Mouse (Mus musculus): ENCODE measurements around the gene Gm42957. TPM values are rescaled to one million over a fixed set of nuclear protein-coding genes. Genes with fewer than 3 reads are reported as not detected.

Gene Gm42957
- polyA plus RNA-seq, 1 experiment: 0.25 TPM

DNA sequence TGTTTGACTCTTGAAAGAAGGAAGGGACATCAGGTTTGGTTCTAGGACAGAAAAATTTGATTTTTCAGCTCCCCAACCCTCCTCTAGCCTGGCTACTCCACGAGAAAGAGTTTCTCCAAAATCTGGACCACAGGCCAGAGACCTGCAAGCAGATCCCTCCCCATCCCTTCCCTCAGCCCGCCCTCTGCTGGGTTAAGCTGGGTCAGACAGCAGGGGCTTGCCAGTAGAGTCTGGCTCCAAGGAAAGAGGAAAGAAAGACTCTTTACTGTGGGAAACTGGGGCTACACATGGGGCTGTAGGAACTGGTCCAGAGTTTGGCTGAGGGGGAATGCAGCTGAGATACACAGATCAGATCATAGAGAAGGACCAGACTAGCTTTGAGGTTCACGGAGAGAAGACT is 57.2 kb downstream of the Gm42957 start:
- no peak for DNase-seq (ENCODE audit: low read depth in 1 of 2, low spot score in 2 of 2)

DNA sequence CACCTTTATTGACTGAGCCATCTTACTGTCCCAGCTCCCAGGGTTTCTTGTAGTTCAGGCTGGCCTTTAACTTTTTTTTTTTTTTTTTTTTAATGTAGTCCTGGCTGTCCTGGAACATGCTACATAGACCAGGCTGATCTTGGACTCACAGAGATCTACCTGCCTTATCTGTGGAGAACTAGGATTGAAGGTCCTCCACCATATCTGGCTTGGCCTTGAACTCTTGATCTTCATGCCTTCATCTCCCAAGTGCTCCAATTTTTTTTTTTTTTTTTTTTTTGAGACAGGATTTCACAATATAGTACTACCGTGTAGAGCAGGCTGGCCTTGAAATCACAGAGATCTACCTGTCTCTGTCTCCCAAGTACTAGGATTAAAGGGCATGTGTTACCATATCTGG is 58.3 kb downstream of the Gm42957 start:
- peaks cover 4% of the 10 kb centered on the region; the same call in 1 of the 2 replicates for H3K4me1 ChIP-seq (ENCODE audit: control insufficient read depth, insufficient read depth, insufficient read length)
- H3K4me3 ChIP-seq (ENCODE audit: extremely low read depth, insufficient read depth, insufficient read length): no peak overlapping the region
- H3K27ac ChIP-seq (ENCODE audit: insufficient read depth, low read length): no peak overlapping the region
- DNase-seq (ENCODE audit: low read depth in 1 of 2, low spot score in 2 of 2): no peak
- no peak for TF ChIP-seq POLR2A (IDR thresholded peaks at IDR 0.05; ENCODE audit: low read depth, low read length)
- TF ChIP-seq CTCF (IDR thresholded peaks at IDR 0.05; ENCODE audit: extremely low read depth, insufficient read depth, insufficient read length, insufficient replicate concordance): no peak
- H3K27me3 ChIP-seq (ENCODE audit: control insufficient read depth, insufficient read depth, low read length): no peaks in the 10 kb centered on the region
- no peaks in the 10 kb centered on the region for H3K36me3 ChIP-seq (ENCODE audit: control insufficient read depth, insufficient read depth, low read length)
- 83% methylated on average over 1 of the region's 1 CpGs for WGBS

More for the DNA sequence above, 57.2 kb downstream of the Gm42957 start:
- no peaks in the 10 kb centered on the region for H3K27me3 ChIP-seq (ENCODE audit: control insufficient read depth, insufficient read depth, low read length)
- H3K27ac ChIP-seq (ENCODE audit: insufficient read depth, low read length): no peak overlapping the region
- WGBS: 43% methylated on average over 3 of the region's 3 CpGs
- TF ChIP-seq POLR2A (IDR thresholded peaks at IDR 0.05; ENCODE audit: low read depth, low read length) (no peak), CTCF (IDR thresholded peaks at IDR 0.05; ENCODE audit: extremely low read depth, insufficient read depth, insufficient read length, insufficient replicate concordance) (no peak)
- H3K4me1 ChIP-seq (ENCODE audit: control insufficient read depth, insufficient read depth, insufficient read length): peaks cover 4% of the 10 kb centered on the region; the same call in 1 of the 2 replicates
- no peaks in the 10 kb centered on the region for H3K36me3 ChIP-seq (ENCODE audit: control insufficient read depth, insufficient read depth, low read length)
- no peak overlapping the region for H3K4me3 ChIP-seq (ENCODE audit: extremely low read depth, insufficient read depth, insufficient read length)

DNA sequence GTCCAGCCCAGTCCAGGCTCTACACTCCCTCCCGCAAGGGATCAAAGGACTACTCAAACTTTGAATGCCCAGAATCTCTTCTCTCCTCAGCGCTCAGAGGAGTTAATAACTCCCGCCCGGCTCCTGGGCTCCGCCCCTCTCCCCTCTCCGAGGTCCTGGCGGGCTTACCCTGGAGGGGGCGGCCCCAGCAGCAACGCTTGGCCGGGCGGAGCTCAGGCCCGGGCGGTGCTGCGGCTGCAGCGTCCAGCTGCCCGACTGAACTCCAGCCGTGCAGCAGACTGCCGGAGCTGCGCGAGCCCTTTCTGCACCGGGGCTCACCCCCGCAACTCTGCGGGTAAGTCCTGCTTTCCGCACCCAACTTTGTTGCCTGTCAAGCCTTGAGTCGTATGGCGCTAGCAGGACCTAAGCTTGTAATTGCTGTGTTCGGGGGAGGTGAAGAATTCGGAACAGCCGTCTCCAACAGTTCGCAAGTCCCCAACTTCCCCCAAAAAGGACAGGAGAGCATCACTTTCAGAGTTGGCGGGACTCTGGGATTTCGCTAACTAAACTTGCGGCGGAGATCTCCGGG is 61.0 kb downstream of the Gm42957 start, which contains the start of gene Pias3:
TSS of gene Pias3 (plus strand) at position 187 of the 568 bp plus-strand sequence.
- peaks cover 3% of the 10 kb centered on the region; the same call in 1 of the 2 replicates for H3K36me3 ChIP-seq (ENCODE audit: control insufficient read depth, insufficient read depth, low read length)
- peaks cover 4% of the 10 kb centered on the region; the same call in 1 of the 2 replicates for H3K4me1 ChIP-seq (ENCODE audit: control insufficient read depth, insufficient read depth, insufficient read length)
- H3K27me3 ChIP-seq (ENCODE audit: control insufficient read depth, insufficient read depth, low read length): no peaks in the 10 kb centered on the region
- DNase-seq (ENCODE audit: low read depth in 1 of 2, low spot score in 2 of 2): peak in 1 of 2 experiments; percentile 66
- peak within 1 kb of the TSS; percentile 95 for H3K27ac ChIP-seq (ENCODE audit: insufficient read depth, low read length)
- H3K4me3 ChIP-seq (ENCODE audit: extremely low read depth, insufficient read depth, insufficient read length): peak within 1 kb of the TSS; percentile 100
- under 1% methylated on average over 34 of the region's 35 CpGs for WGBS
- TF ChIP-seq CTCF (IDR thresholded peaks at IDR 0.05; ENCODE audit: extremely low read depth, insufficient read depth, insufficient read length, insufficient replicate concordance) (no peak), POLR2A (IDR thresholded peaks at IDR 0.05; ENCODE audit: low read depth, low read length) (no peak; the same call in 1 of the 2 replicates)

GRCm38 (mm10) chr3:96696766-96697732 is 61.8 kb downstream of the Gm42957 start:
- Histone ChIP-seq H3K27ac (ENCODE audit: insufficient read depth, low read length) (peak overlapping the region; percentile 95), H3K27me3 (ENCODE audit: control insufficient read depth, insufficient read depth, low read length) (no peaks in the 10 kb centered on the region), H3K4me3 (ENCODE audit: extremely low read depth, insufficient read depth, insufficient read length) (peak overlapping the region; percentile 100), H3K36me3 (ENCODE audit: control insufficient read depth, insufficient read depth, low read length) (peaks cover 7% of the 10 kb centered on the region), H3K4me1 (ENCODE audit: control insufficient read depth, insufficient read depth, insufficient read length) (peaks cover 4% of the 10 kb centered on the region; the same call in 1 of the 2 replicates)
- TF ChIP-seq CTCF (IDR thresholded peaks at IDR 0.05; ENCODE audit: extremely low read depth, insufficient read depth, insufficient read length, insufficient replicate concordance) (no peak), POLR2A (IDR thresholded peaks at IDR 0.05; ENCODE audit: low read depth, low read length) (peak; percentile 14)
- peak; percentile 59 to 89 for DNase-seq (ENCODE audit: low read depth in 1 of 2, low spot score in 2 of 2)
- WGBS: under 1% methylated on average over 84 of the region's 85 CpGs

GRCm38 (mm10) chr3:96698993-96699690 is 63.9 kb downstream of the Gm42957 start:
- H3K36me3 ChIP-seq (ENCODE audit: control insufficient read depth, insufficient read depth, low read length): peaks cover 15% of the 10 kb centered on the region
- WGBS: 91% methylated on average over 19 of the region's 19 CpGs
- TF ChIP-seq POLR2A (IDR thresholded peaks at IDR 0.05; ENCODE audit: low read depth, low read length): no peak
- no peak for TF ChIP-seq CTCF (IDR thresholded peaks at IDR 0.05; ENCODE audit: extremely low read depth, insufficient read depth, insufficient read length, insufficient replicate concordance)
- no peak overlapping the region for H3K27ac ChIP-seq (ENCODE audit: insufficient read depth, low read length)
- DNase-seq (ENCODE audit: low read depth in 1 of 2, low spot score in 2 of 2): no peak
- H3K27me3 ChIP-seq (ENCODE audit: control insufficient read depth, insufficient read depth, low read length): no peaks in the 10 kb centered on the region
- H3K4me3 ChIP-seq (ENCODE audit: extremely low read depth, insufficient read depth, insufficient read length): no peak overlapping the region
- H3K4me1 ChIP-seq (ENCODE audit: control insufficient read depth, insufficient read depth, insufficient read length): peaks cover 4% of the 10 kb centered on the region; the same call in 1 of the 2 replicates

DNA sequence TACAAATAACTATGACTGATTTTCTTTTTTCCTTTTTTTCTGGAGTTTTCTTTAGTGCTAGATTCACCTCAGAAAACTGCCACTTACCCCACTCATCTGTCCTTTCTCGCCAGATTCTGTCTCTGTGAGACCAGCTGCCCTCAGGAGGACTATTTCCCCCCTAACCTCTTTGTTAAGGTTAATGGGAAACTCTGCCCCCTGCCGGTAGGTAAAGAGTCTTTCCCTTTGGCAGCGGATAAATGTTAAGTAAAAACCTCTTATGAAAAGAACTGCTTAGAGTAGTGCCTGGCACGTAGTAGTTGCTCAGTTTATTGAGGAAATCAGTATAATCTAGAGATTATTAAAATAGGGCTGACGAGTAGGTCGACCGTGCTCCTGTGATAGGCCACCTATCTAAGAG is 65.1 kb downstream of the Gm42957 start:
- Histone ChIP-seq H3K4me1 (ENCODE audit: control insufficient read depth, insufficient read depth, insufficient read length) (peaks cover 4% of the 10 kb centered on the region; the same call in 1 of the 2 replicates), H3K27me3 (ENCODE audit: control insufficient read depth, insufficient read depth, low read length) (no peaks in the 10 kb centered on the region), H3K27ac (ENCODE audit: insufficient read depth, low read length) (no peak overlapping the region), H3K4me3 (ENCODE audit: extremely low read depth, insufficient read depth, insufficient read length) (no peak overlapping the region), H3K36me3 (ENCODE audit: control insufficient read depth, insufficient read depth, low read length) (peaks cover 18% of the 10 kb centered on the region)
- DNase-seq (ENCODE audit: low read depth in 1 of 2, low spot score in 2 of 2): peak in 1 of 2 experiments; percentile 29
- 69% methylated on average over 7 of the region's 7 CpGs for WGBS
- no peak for TF ChIP-seq POLR2A (IDR thresholded peaks at IDR 0.05; ENCODE audit: low read depth, low read length)
- no peak for TF ChIP-seq CTCF (IDR thresholded peaks at IDR 0.05; ENCODE audit: extremely low read depth, insufficient read depth, insufficient read length, insufficient replicate concordance)

Data from spleen, adult 2 months (tissue).